Mouse (Mus musculus) fat pad, adult 2 months (tissue): ENCODE measurements at regions not wholly inside any gene's neighbourhood (a gene's known extent, or its start where the extent isn't known, plus 50 kb on each side); places are given as distances from the start of the nearest gene placed in this dataset.

Experiments
- DNase-seq: peaks from one replicate; pipeline ENCODE4 v3.0.0-alpha.2; 2011; ENCODE audit warnings: low read depth, low spot score; ENCODE audit errors: extremely low read depth

GRCm38 (mm10) chr6:84269023-84269422 lies 260.6 kb downstream of the Dysf start:
- no peak for DNase-seq

DNA sequence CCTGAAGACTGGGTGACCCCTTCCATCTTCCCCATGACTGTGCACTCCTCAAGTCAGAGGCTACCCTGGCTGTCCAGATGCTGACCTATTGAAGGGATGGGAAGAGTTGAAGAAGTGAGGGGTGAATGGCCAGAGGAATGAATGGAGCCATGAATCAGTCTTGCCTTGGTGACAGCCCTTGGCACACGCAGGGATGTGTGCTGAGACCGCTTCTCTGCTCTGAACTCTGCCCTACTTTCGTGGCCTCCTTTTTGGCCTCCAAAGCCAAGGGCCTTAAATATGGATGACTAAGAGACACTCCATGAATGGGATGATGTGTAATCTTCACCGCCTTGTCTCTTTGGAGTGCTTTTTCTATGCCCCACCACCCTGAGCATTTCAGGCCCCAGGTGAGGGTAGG lies 259.7 kb downstream of the Dysf start:
- no peak for DNase-seq

GRCm38 (mm10) chr6:84267526-84267925 lies 259.1 kb downstream of the Dysf start:
- DNase-seq, result no peak

DNA sequence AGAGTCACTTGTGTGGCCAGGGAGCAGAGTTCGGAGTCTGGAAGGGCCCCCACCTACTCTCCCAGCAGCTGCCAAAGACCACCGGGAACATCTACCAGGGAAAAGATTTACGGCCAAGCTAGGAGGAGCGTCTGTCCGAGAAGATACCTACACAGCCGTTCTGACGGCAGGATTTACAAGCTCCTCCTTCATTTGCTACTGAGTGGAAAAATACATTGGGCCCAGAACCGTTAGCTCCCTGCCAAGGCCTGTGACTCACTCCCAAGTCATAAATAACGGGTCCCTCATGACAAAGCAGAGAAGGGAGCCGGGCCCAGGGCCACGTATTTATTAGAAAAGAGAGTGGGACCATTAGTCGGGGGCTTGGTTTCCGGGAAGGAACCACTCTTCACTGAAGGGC lies 258.3 kb downstream of the Dysf start:
- no peak for DNase-seq

DNA sequence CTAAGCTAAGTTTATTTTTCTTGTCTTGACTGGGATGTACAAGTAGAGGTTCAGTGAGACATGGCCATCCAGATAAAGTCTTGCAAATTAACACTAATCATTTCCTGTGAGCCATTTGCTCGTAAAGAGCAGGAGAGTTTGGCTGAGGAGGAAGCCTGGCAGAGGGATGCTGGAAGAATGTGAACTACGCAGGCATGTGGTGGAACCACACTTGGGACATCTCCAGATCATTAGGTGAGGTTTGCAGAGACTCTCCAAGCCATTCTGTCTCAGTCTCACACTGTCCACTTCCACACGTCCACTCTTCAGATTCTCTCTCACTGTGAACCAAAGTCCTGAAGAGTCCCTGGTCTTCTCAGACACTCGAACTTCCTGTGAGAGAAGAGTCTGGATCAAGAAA lies 256.3 kb downstream of the Dysf start:
- DNase-seq, result no peak

DNA sequence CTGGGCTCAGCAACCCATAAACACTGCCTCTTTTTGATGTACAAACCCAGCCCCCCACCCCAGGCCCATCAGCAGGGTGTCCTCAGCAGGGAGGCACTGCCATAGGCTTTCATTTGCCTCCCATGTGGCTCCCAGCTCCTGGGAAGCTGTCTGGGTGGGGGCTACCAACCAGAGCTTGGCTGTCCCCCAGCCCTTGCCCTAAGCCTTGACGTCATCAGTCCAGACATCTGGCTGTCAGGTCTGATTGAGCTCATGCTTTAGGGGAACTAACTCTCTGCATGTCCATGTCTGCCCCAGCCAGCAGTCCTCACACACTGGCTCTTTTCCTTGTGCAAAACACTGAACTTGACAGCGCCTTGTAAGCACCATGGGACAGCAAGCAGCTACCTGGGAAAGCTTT lies 255.3 kb downstream of the Dysf start:
- DNase-seq, result no peak

DNA sequence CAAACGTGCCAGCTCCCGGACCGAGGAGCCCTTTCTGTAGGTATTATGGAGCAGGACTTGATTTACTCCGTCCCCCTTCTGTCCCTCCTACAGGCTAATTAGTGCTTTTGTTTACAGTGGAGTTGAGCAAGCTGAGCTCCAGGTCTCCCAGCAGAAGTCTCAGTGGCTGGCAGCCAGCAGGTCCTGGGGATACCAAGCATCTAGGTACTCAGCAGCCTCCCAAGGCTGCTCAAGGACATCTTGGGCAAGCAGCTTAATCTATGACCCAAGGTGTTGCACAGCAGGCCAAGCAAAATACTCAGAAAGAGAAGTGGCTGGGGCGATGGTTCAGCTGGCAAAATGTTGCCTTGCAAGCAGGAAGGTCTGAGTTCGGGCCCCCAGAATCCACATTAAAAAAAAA lies 254.4 kb downstream of the Dysf start:
- peak; percentile 91 for DNase-seq

GRCm38 (mm10) chr6:84261483-84261882 lies 253.1 kb downstream of the Dysf start:
- no peak for DNase-seq
